Mouse (Mus musculus): ENCODE results near the gene Lin52. TPM values are rescaled to one million over a fixed set of nuclear protein-coding genes. Genes with fewer than 3 reads are reported as not detected.
A peak's percentile ranks its signal among the peaks of the same experiment; 100 is the strongest.

The Lin52 gene
- total RNA-seq, 1 experiment from 2014 or later = 29.6 TPM

DNA sequence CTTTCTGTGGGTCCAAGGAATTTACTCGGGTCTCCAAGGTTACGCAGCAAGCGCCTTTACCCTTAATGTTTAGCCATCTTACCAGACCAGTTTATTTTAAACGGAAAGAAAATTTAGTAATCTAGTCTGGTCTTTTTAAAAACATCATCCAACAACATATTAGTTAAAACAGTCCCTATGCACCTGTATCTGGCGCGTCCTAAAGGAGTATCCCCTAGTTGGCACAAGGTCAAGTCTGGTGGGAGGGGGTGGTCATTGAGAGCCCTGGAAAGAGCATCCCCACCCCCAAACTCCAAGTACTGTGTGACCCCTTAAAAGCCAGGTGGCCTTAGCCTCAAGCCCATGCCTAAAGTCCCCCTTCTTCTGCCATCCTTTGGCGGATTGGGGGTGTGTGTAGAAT lies 121.9 kb downstream of the Lin52 start:
- ATAC-seq (ENCODE audit: extremely low read depth, insufficient number of reproducible peaks, low FRiP score, poor library complexity, severe bottlenecking) = no peak

DNA sequence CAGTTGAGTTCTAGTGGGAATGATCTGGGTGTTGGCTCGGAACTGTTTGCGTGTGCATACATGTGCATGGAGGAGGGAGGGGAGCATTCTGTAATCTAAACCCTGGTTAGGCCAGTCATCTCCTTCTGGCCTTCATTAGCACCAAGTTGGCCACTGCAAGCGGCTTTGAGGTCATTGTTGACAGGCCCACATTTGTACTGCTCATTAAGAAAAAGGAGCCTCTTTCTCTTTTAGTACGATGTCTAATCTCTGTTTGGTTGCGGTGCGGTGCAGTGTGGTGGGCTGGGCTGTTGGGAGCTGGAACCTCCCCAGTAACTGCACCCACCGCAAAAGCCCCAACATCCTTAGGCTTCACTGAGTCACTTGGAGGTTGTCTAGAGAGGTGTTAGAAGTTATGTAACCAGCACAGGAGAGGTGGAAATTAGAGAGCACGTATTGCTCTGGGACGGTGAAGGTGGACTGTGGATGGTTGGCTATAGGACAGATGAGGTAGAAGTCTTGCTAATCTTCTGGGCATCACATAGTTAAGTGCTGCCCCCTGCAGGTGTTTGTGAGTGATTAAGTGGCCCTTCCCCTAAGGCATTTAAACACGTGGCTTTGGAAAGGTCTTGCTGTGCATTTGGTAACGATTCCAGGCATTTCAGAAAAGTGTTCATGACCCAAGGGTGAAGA lies 126.7 kb downstream of the Lin52 start:
- no peak for ATAC-seq (ENCODE audit: extremely low read depth, insufficient number of reproducible peaks, low FRiP score, poor library complexity, severe bottlenecking)

DNA sequence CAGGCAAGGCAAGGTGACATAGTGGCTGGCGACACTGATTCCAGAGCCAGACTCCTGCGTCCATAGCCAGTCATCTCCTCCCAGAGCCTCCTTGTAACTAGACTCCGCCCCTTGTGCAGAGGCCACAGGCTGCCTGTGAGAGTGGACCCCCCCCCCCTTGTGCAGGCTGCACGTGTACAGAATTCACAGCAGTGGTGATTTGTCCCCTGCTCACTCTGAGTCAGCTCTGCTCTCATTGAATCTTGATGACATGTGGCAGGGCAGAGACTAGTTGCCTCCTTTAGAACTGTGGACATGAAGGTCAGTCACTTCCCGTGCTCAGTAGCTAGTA lies 127.2 kb downstream of the Lin52 start:
- no peak for ATAC-seq (ENCODE audit: extremely low read depth, insufficient number of reproducible peaks, low FRiP score, poor library complexity, severe bottlenecking)

DNA sequence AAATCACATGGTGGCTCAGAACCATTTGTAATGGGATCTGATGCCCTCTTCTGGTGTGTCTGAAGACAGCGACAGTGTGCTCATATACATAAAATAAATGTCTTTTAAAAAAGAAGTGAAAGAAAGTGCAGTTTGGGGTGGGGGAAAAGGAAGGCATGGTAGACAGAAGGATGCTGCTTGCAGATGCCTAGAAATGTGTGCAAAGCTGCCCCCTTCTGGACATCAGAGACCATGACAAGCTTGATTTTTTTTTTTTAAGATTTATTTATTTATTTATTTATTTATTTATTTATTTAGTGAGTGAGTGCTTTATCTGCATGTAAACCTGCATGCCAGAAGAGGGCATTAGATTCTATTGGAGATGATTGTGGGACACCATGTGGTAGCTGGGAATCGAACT lies 130.1 kb downstream of the Lin52 start:
- no peak for ATAC-seq (ENCODE audit: extremely low read depth, insufficient number of reproducible peaks, low FRiP score, poor library complexity, severe bottlenecking)

DNA sequence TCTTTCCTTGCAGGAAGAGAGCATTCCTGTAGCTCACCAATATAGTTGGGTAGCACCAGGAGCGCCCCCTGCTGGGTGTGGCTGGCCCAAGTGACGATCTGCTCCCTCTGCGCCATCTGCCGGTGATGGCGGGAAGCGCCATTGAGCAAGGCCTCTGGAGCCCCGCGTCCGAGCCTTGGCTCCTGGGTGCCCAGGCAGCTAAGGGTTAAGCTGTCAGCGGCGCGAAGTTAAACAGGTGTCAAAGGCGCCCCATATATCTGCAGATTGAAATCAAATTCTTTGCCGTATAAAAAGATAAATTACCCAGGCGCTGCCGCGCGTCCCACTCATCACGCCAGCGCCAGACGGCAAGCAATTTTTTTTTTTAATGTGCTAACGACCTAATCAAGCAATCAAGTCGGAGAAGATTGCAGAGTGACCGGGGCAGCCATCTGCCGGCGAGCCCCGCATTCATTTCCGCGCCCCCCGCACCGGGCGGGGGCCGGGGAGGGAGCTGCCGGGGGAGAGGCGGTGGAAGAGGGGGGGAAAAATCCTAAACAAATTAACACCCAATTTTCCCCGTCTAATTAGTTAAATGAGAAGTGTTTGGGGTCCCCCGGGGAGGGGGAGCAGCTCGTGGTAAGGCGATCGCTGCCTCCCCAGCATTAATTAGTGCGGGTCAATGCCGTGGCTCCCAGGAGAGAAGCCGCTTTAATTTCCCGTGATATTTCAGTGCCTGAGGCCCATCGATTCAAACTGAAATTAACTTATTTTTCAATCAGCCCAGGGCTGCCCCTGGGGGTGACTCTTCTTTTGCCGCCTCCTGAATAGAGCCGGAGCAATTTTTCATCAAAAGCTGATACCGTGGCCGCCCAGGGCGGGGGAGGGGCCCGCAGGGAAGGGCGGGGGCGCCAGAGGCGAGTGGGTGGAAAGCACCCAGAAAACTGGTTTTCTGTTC lies 138.9 kb downstream of the Lin52 start:
- peak; percentile 76 for ATAC-seq (ENCODE audit: extremely low read depth, insufficient number of reproducible peaks, low FRiP score, poor library complexity, severe bottlenecking)

Other genes starting within 250 kb of the Lin52 start
- gene Elmsan1, start 232.5 kb upstream of the Lin52 start, total RNA-seq (2017) = 79.1 and 84.4 TPM in 2 replicates
- 34.4 and 40.1 TPM in 2 replicates for gene Ptgr2, start 166.2 kb upstream of the Lin52 start, total RNA-seq (2017)
- gene Zfp410, start 134.6 kb upstream of the Lin52 start, total RNA-seq (2017) = 40.0 and 43.5 TPM in 2 replicates
- gene Coq6, start 89.8 kb upstream of the Lin52 start, total RNA-seq (2017) = 5.6 and 8.1 TPM in 2 replicates
- 1.7 and 2.4 TPM in 2 replicates for gene Fam161b, start 89.6 kb upstream of the Lin52 start, total RNA-seq (2017)
- gene Entpd5, start 42.4 kb upstream of the Lin52 start, total RNA-seq (2017) = 27.3 and 27.8 TPM in 2 replicates
- gene Bbof1, start 42.4 kb upstream of the Lin52 start, total RNA-seq (2017) = 1.6 and 2.3 TPM in 2 replicates
- 42.5 and 51.9 TPM in 2 replicates for gene Rnf113a2, start 34.2 kb upstream of the Lin52 start, total RNA-seq (2017)
- 5.9 and 7.0 TPM in 2 replicates for gene Aldh6a1, start 418 bp upstream of the Lin52 start, total RNA-seq (2017)
- not detected in 2 replicates for gene Vsx2, start 118.3 kb downstream of the Lin52 start, total RNA-seq (2017)
- gene Abcd4, start 166.0 kb downstream of the Lin52 start, total RNA-seq (2017) = 12.8 and 15.3 TPM in 2 replicates
- gene Vrtn, start 189.6 kb downstream of the Lin52 start, total RNA-seq (2017) = not detected in 2 replicates
- not detected in 2 replicates for gene Syndig1l, start 247.4 kb downstream of the Lin52 start, total RNA-seq (2017)

Measured in neutrophil, adult 5-6 weeks (primary cell).